Mouse (Mus musculus): ENCODE data around the gene Gldc. TPM values are rescaled to one million over a fixed set of nuclear protein-coding genes. Genes with fewer than 3 reads are reported as not detected.
"Not testable (repeated sequence)": the region's sequence is repeated elsewhere in the genome, so short reads cannot be mapped to it uniquely, and the experiment has no call there.

Gene Gldc
- polyA plus RNA-seq (2014; fragmentation: Nextera tagmentation; extraction: Ambion mirVana), result 5.0 and 5.6 TPM in 2 replicates

DNA sequence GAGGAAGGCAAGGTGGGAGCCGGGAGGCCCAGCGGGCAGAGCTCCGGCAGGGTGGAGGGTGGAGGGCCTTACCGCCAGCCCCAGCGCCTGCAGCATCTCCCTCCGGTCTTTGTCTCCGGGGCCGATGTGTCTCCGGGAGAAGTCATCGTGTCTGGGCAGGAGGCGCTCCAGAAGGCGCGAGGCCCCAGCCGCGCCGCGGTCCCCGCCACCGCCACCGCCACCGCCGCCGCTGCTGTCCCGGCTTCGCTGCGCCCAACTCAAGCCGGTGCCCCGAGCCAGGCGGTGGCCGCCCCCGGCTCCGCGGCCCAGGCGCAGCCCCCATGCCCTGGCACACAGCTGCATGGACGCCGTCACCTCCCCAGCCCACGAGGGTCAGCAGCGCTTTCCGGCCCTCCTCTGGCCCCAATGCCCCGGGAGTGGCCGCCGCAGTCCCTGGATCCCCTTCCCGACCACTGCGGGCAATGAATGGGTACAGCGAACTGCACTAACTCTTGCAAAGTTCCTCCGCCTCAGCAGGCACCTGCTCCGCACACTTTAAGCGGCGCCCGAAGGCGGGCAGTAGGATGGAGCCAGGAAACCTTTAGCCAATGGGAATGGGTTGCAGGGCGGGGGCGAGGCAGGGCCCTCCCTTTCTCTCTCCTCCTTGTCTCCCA, at the start of gene Gldc:
Gene Gldc (minus strand): TSS at position 511 of the 653 bp plus-strand sequence.
- peaks cover 8% of the 10 kb centered on the region; the same call in 1 of the 2 replicates for H3K27me3 ChIP-seq (ENCODE audit: control insufficient read depth, insufficient read depth, low read length)
- peak; percentile 78 for ATAC-seq (replicated peaks; ENCODE audit: insufficient number of reproducible peaks, low FRiP score, low TSS enrichment)
- WGBS (ENCODE audit: insufficient replicate concordance), result under 1% methylated on average over 30 of the region's 53 CpGs

DNA sequence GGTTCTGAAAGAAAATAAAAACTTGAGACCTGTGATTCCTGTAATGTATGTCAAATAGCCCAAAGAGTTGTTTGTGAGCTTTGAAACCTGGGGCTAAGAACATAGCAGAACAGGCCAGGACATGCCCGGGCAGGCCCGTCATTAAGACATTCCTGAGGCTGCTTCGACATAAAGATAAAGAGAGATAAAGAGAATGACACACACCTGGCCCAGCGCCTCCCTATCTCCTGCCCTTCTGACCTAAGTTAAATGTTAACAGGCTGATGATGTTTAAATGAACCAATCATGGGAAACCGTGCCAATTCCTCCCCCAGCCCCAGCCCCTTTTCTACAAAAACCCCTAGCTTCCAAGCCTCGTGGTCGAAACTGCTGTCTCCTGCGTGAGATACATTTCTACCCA, 47.4 kb upstream of the Gldc start:
- not testable (repeated sequence) for H3K9ac ChIP-seq (ENCODE audit: low read depth, low read length); H3K4me1 ChIP-seq (ENCODE audit: control insufficient read depth, insufficient read depth, low read length); ATAC-seq (replicated peaks; ENCODE audit: insufficient number of reproducible peaks, low FRiP score, low TSS enrichment); H3K4me3 ChIP-seq (ENCODE audit: low read depth, low read length); H3K27me3 ChIP-seq (ENCODE audit: control insufficient read depth, insufficient read depth, low read length); H3K4me2 ChIP-seq; H3K9me3 ChIP-seq (replicated peaks; ENCODE audit: control insufficient read depth, low read length); H3K27ac ChIP-seq (ENCODE audit: low read depth, low read length); H3K36me3 ChIP-seq (ENCODE audit: control insufficient read depth, insufficient read depth, low read length)
- WGBS (ENCODE audit: insufficient replicate concordance), result 50% methylated on average over 8 of the region's 8 CpGs

More for the DNA sequence above, at the start of gene Gldc:
- Histone ChIP-seq H3K4me3 (ENCODE audit: low read depth, low read length) (peak within 1 kb of the TSS; percentile 67), H3K36me3 (ENCODE audit: control insufficient read depth, insufficient read depth, low read length) (no peaks in the 10 kb centered on the region), H3K27ac (ENCODE audit: low read depth, low read length) (no peak within 1 kb of the TSS), H3K9ac (ENCODE audit: low read depth, low read length) (peak within 1 kb of the TSS; percentile 54; the same call in 1 of the 2 replicates), H3K9me3 (replicated peaks; ENCODE audit: control insufficient read depth, low read length) (no peaks in the 10 kb centered on the region), H3K4me1 (ENCODE audit: control insufficient read depth, insufficient read depth, low read length) (no peaks in the 10 kb centered on the region), H3K4me2 (peak within 1 kb of the TSS; percentile 100)

DNA sequence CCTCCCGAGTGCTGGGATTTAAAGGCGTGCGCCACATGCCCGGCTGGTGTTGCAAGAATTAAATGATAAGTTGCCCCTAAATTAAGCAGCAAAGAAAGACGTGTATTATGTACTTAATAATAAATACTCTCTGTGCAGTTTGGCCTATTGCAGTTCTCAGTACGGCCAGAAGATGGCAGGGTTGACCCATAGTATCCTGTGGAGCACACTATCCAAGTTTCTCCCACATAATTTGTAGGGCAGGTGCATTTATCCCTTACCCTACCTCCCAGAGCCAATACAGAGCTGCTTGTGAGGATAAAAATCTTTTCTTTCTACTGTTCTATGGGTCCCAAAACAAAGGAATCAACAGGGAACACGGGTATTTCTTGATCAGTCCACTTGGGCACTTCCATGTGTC, 42.1 kb upstream of the Gldc start:
- Histone ChIP-seq H3K9me3 (replicated peaks; ENCODE audit: control insufficient read depth, low read length) (no peaks in the 10 kb centered on the region), H3K27ac (ENCODE audit: low read depth, low read length) (no peak overlapping the region), H3K4me2 (no peak overlapping the region), H3K9ac (ENCODE audit: low read depth, low read length) (no peak overlapping the region), H3K4me3 (ENCODE audit: low read depth, low read length) (no peak overlapping the region), H3K4me1 (ENCODE audit: control insufficient read depth, insufficient read depth, low read length) (no peaks in the 10 kb centered on the region), H3K36me3 (ENCODE audit: control insufficient read depth, insufficient read depth, low read length) (no peaks in the 10 kb centered on the region), H3K27me3 (ENCODE audit: control insufficient read depth, insufficient read depth, low read length) (no peaks in the 10 kb centered on the region)
- WGBS (ENCODE audit: insufficient replicate concordance), result 14% methylated on average over 7 of the region's 7 CpGs
- no peak for ATAC-seq (replicated peaks; ENCODE audit: insufficient number of reproducible peaks, low FRiP score, low TSS enrichment)

DNA sequence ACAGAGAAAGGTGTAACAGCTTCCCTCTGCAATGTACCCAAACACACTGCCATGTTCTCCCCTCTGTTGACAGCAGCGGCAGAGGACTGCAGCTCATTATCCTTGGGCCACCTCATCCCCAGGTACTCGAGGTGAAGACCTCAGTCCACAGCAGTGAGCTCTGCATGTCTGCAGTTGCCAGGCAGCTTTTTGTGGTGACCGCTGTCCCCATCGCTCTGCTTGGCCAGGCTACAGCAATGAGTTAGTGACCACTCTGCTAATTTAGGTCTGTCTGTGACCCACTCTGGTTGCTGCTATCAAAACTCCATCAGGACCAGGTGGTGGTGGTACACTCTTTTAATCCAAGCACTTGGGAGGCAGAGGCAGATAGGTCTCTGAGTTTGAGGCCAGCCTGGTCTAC, 41.0 kb upstream of the Gldc start:
- Histone ChIP-seq H3K4me3 (ENCODE audit: low read depth, low read length) (no peak overlapping the region), H3K27me3 (ENCODE audit: control insufficient read depth, insufficient read depth, low read length) (no peaks in the 10 kb centered on the region), H3K9me3 (replicated peaks; ENCODE audit: control insufficient read depth, low read length) (no peaks in the 10 kb centered on the region), H3K36me3 (ENCODE audit: control insufficient read depth, insufficient read depth, low read length) (no peaks in the 10 kb centered on the region), H3K4me1 (ENCODE audit: control insufficient read depth, insufficient read depth, low read length) (no peaks in the 10 kb centered on the region), H3K9ac (ENCODE audit: low read depth, low read length) (no peak overlapping the region), H3K27ac (ENCODE audit: low read depth, low read length) (no peak overlapping the region), H3K4me2 (no peak overlapping the region)
- no peak for ATAC-seq (replicated peaks; ENCODE audit: insufficient number of reproducible peaks, low FRiP score, low TSS enrichment)
- 62% methylated on average over 4 of the region's 4 CpGs for WGBS (ENCODE audit: insufficient replicate concordance)

DNA sequence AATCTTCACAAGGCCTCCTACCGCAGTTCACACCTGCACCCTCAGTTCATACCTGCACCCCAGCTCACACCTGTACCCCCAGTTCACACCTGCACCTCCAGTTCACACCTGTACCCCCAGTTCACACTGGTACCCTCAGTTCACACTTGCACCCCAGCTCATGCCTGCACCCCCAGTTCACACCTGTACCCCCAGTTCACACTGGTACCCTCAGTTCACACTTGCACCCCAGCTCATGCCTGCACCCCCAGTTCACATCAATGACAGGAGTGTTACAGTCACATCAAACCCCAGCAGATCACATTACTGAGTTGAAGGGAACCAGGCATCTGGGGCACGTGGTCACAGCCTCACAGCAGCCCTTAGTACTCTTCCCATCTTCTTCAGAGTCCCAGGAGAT, 40.5 kb upstream of the Gldc start:
- H3K9ac ChIP-seq (ENCODE audit: low read depth, low read length); H3K36me3 ChIP-seq (ENCODE audit: control insufficient read depth, insufficient read depth, low read length); H3K27me3 ChIP-seq (ENCODE audit: control insufficient read depth, insufficient read depth, low read length); H3K4me2 ChIP-seq; H3K27ac ChIP-seq (ENCODE audit: low read depth, low read length); ATAC-seq (replicated peaks; ENCODE audit: insufficient number of reproducible peaks, low FRiP score, low TSS enrichment); H3K4me1 ChIP-seq (ENCODE audit: control insufficient read depth, insufficient read depth, low read length); H3K9me3 ChIP-seq (replicated peaks; ENCODE audit: control insufficient read depth, low read length); H3K4me3 ChIP-seq (ENCODE audit: low read depth, low read length): not testable (repeated sequence)
- 65% methylated on average over 2 of the region's 2 CpGs for WGBS (ENCODE audit: insufficient replicate concordance)

DNA sequence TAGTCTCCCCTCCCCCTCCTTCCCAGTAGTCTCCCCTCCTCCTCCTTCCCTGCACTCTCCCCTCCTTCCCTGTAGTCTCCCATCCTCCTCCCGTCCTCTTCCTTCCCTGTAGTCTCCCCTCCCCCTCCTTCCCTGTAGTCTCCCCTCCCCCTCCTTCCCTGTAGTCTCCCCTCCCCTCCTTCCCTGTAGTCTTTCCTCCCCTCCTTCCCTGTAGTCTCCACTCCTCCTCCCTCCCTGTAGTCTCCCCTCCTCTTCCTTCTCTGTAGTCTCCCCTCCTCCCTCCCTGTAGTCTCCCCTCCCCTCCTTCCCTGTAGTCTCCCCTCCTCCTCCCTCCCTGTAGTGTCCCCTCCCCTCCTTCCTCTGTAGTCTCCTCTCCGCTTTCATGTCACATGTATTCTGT, 38.8 kb upstream of the Gldc start:
- Histone ChIP-seq H3K9me3 (replicated peaks; ENCODE audit: control insufficient read depth, low read length) (no peaks in the 10 kb centered on the region), H3K36me3 (ENCODE audit: control insufficient read depth, insufficient read depth, low read length) (no peaks in the 10 kb centered on the region), H3K4me1 (ENCODE audit: control insufficient read depth, insufficient read depth, low read length) (no peaks in the 10 kb centered on the region), H3K4me3 (ENCODE audit: low read depth, low read length) (no peak overlapping the region), H3K9ac (ENCODE audit: low read depth, low read length) (no peak overlapping the region), H3K4me2 (no peak overlapping the region), H3K27me3 (ENCODE audit: control insufficient read depth, insufficient read depth, low read length) (no peaks in the 10 kb centered on the region), H3K27ac (ENCODE audit: low read depth, low read length) (no peak overlapping the region)
- no peak for ATAC-seq (replicated peaks; ENCODE audit: insufficient number of reproducible peaks, low FRiP score, low TSS enrichment)
- WGBS (ENCODE audit: insufficient replicate concordance), result 16% methylated on average over 2 of the region's 2 CpGs

DNA sequence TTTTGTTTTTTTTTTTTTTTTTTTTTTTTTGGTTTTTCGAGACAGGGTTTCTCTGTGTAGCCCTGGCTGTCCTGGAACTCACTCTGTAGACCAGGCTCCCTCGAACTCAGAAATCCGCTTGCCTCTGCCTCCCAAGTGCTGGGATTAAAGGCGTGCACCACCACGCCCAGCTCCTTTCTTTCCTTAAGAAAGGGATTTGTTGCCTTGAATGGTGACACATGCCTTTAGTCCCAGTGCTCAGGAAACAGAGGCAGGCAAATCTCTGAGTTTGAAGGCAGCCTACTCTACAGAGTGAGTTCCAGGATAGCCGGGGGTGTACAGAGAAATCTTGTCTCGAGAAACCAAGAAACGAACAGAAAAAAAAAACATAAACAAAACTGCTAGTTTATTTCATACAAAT, 33.8 kb upstream of the Gldc start:
- 79% methylated on average over 7 of the region's 8 CpGs for WGBS (ENCODE audit: insufficient replicate concordance)
- H3K27ac ChIP-seq (ENCODE audit: low read depth, low read length); H3K9ac ChIP-seq (ENCODE audit: low read depth, low read length); H3K9me3 ChIP-seq (replicated peaks; ENCODE audit: control insufficient read depth, low read length); H3K27me3 ChIP-seq (ENCODE audit: control insufficient read depth, insufficient read depth, low read length); H3K4me2 ChIP-seq; ATAC-seq (replicated peaks; ENCODE audit: insufficient number of reproducible peaks, low FRiP score, low TSS enrichment); H3K4me3 ChIP-seq (ENCODE audit: low read depth, low read length); H3K4me1 ChIP-seq (ENCODE audit: control insufficient read depth, insufficient read depth, low read length); H3K36me3 ChIP-seq (ENCODE audit: control insufficient read depth, insufficient read depth, low read length): not testable (repeated sequence)

DNA sequence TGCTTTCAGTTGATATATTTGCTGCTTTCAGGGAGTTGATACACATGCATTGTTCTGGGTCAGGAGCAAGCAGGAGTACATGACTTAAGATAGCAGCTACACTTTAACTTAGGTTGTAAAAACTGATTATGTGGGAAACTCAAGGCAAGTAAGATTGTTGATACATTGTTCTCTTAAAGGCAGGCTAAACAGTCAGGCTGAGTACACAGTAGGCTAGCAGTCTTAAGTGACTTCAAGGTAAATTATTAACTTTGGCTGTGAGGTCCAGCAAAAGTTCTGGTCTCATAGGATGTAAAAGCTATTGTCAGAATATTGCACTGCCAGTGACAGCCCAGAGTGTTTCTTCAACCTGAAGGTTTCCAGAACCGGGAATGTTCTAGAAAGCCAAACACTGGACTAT, 31.8 kb upstream of the Gldc start:
- Histone ChIP-seq H3K4me1 (ENCODE audit: control insufficient read depth, insufficient read depth, low read length) (peaks cover 3% of the 10 kb centered on the region), H3K27ac (ENCODE audit: low read depth, low read length) (no peak overlapping the region), H3K27me3 (ENCODE audit: control insufficient read depth, insufficient read depth, low read length) (no peaks in the 10 kb centered on the region), H3K9ac (ENCODE audit: low read depth, low read length) (no peak overlapping the region), H3K36me3 (ENCODE audit: control insufficient read depth, insufficient read depth, low read length) (no peaks in the 10 kb centered on the region), H3K4me2 (no peak overlapping the region), H3K9me3 (replicated peaks; ENCODE audit: control insufficient read depth, low read length) (no peaks in the 10 kb centered on the region), H3K4me3 (ENCODE audit: low read depth, low read length) (no peak overlapping the region)
- 58% methylated on average over 1 of the region's 1 CpGs for WGBS (ENCODE audit: insufficient replicate concordance)
- ATAC-seq (replicated peaks; ENCODE audit: insufficient number of reproducible peaks, low FRiP score, low TSS enrichment), result no peak

DNA sequence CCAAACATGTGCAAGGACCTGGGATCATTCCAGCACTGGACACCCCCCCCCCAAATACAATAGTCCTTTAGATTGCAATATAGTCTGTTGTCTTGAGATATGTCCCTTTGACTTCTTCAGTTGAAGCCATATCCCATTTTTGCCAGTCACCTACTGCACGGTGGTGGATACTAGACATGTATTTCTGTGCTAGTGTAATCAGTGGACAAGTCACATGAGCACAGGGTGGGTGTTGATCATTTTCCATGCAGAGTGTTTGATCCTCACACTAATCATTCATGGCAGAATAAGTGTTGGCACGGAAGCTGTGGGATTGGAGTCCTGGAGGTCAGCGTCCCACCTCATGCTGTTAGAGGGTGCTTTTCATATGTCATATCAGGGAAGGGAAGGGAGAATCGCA, 30.6 kb upstream of the Gldc start:
- no peaks in the 10 kb centered on the region for H3K9me3 ChIP-seq (replicated peaks; ENCODE audit: control insufficient read depth, low read length)
- no peak overlapping the region for H3K4me2 ChIP-seq
- H3K27ac ChIP-seq (ENCODE audit: low read depth, low read length), result no peak overlapping the region
- 80% methylated on average over 4 of the region's 4 CpGs for WGBS (ENCODE audit: insufficient replicate concordance)
- H3K27me3 ChIP-seq (ENCODE audit: control insufficient read depth, insufficient read depth, low read length), result no peaks in the 10 kb centered on the region
- no peak overlapping the region for H3K9ac ChIP-seq (ENCODE audit: low read depth, low read length)
- no peak overlapping the region for H3K4me3 ChIP-seq (ENCODE audit: low read depth, low read length)
- no peaks in the 10 kb centered on the region for H3K36me3 ChIP-seq (ENCODE audit: control insufficient read depth, insufficient read depth, low read length)
- H3K4me1 ChIP-seq (ENCODE audit: control insufficient read depth, insufficient read depth, low read length), result peaks cover 3% of the 10 kb centered on the region
- no peak for ATAC-seq (replicated peaks; ENCODE audit: insufficient number of reproducible peaks, low FRiP score, low TSS enrichment)
